Mouse (Mus musculus) heart, embryonic 15.5 days (tissue): Measurements from ENCODE around the gene Rif1. TPM values are rescaled to one million over a fixed set of nuclear protein-coding genes. Genes with fewer than 3 reads are reported as not detected.

ENCODE experiments used
- ATAC-seq: fragments of 200-750 bp; cut with Nextera tagmentation; replicated peaks from 2 replicates; pipeline ENCODE4 v1.8.0; 2017; ENCODE audit warnings: low read depth, moderate TSS enrichment; ENCODE audit not compliant: insufficient number of reproducible peaks, insufficient read depth, low FRiP score
- H3K27ac ChIP-seq: fragments of 300-500 bp; sonication (generic); 2 replicates; pipeline ENCODE4 v1.5.1; 2015; ENCODE audit warnings: mild to moderate bottlenecking, inconsistent platforms
- H3K27me3 ChIP-seq: fragments of 300-500 bp; sonication (generic); 2 replicates; pipeline ENCODE4 v1.6.1; 2015; ENCODE audit warnings: inconsistent platforms
- H3K36me3 ChIP-seq: fragments of 300-500 bp; sonication (generic); 2 replicates; pipeline ENCODE4 v1.6.1; 2015; ENCODE audit warnings: mild to moderate bottlenecking, inconsistent platforms
- H3K4me1 ChIP-seq: fragments of 300-500 bp; sonication (generic); replicated peaks from 2 replicates; pipeline ENCODE4 v1.6.1; 2015; ENCODE audit warnings: inconsistent platforms
- H3K4me2 ChIP-seq: fragments of 300-500 bp; sonication (generic); 2 replicates; pipeline ENCODE4 v1.6.1; 2015; ENCODE audit warnings: inconsistent platforms, mild to moderate bottlenecking, moderate library complexity
- H3K4me3 ChIP-seq: fragments of 300-500 bp; sonication (generic); 2 replicates; pipeline ENCODE4 v1.5.1; 2015; ENCODE audit warnings: mild to moderate bottlenecking, inconsistent platforms
- H3K9ac ChIP-seq: fragments of 300-500 bp; sonication (generic); 2 replicates; pipeline ENCODE4 v1.6.1; 2015; ENCODE audit warnings: mild to moderate bottlenecking, inconsistent platforms
- H3K9me3 ChIP-seq: fragments of 300-500 bp; sonication (generic); replicated peaks from 2 replicates; pipeline ENCODE4 v1.6.1; 2016; ENCODE audit warnings: inconsistent platforms
- WGBS: fragments of 180-500 bp; shearing (Covaris S2); methylation state at CpG from one replicate; pipeline ENCODE4 v1.1.7; 2015; ENCODE audit warnings: mixed read lengths; 5-methylcytosine and 5-hydroxymethylcytosine counted together
- polyA plus RNA-seq: library from polyadenylated mRNA; unstranded; fragments of >200 nt; fragmentation: Nextera tagmentation; extraction: Ambion mirVana; gene quantifications from 2 replicates; pipeline ENCODE4 v1.2.1, GENCODE M21; 2015

The Rif1 gene
- polyA plus RNA-seq, 1 experiment from 2014 or later = 16.3 TPM

DNA sequence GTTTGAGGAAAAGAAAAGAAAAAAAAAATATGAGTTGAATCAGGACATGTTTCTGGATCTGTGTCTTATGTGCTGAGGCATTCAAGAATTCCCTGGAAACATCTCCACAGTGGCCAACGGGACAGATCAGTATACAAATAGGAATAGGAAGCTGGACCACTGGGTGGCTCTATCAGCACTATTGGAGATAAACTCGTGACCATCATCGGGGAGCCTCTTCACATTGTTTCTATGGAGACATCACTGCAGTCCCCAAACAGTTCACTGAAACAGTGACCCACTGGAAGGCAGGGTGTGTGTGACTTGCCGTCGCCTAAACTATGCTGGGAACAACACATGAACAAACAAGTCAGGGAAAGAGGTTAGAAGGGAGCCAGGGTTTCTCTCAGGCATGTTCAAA lies 29.9 kb upstream of the Rif1 start:
- Histone ChIP-seq H3K4me3 (no peak overlapping the region), H3K27me3 (0 out of 2 replicates have a peak, but pooled peaks cover 2% of the 10 kb centered on the region), H3K9ac (no peak overlapping the region), H3K4me2 (no peak overlapping the region), H3K9me3 (no peaks in the 10 kb centered on the region), H3K27ac (no peak overlapping the region), H3K36me3 (no peaks in the 10 kb centered on the region), H3K4me1 (no peaks in the 10 kb centered on the region)
- ATAC-seq = no peak
- 39% methylated on average over 5 of the region's 5 CpGs for WGBS

DNA sequence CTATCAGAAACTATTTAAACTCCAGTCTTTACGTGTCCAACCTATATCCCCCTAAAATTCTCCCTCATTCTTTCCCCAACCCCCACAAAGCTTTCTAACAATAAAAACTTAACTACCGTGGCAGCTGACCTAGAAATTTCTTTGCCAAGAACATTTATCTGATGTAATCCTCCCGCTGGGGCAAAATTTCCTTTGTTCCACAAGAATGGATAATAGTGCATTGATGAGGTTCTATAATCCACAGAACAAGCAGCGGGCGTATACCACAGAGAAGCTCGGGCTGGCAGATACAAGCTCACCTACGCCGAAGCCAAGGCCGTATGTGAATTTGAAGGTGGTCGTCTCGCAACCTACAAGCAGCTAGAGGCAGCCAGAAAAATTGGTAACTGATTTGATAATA lies 29.1 kb upstream of the Rif1 start:
- H3K4me2 ChIP-seq = no peak overlapping the region
- H3K4me1 ChIP-seq = no peaks in the 10 kb centered on the region
- whole genome bisulfite sequencing = 90% methylated on average over 11 of the region's 11 CpGs
- no peaks in the 10 kb centered on the region for H3K36me3 ChIP-seq
- no peak overlapping the region for H3K27ac ChIP-seq
- no peak overlapping the region for H3K4me3 ChIP-seq
- no peaks in the 10 kb centered on the region for H3K9me3 ChIP-seq
- no peak for ATAC-seq
- H3K9ac ChIP-seq = no peak overlapping the region
- 0 out of 2 replicates have a peak, but pooled peaks cover 2% of the 10 kb centered on the region for H3K27me3 ChIP-seq

GRCm38 (mm10) chr2:52046032-52046431 lies 26.6 kb upstream of the Rif1 start:
- Histone ChIP-seq H3K9me3 (no peaks in the 10 kb centered on the region), H3K4me2 (no peak overlapping the region), H3K4me1 (no peaks in the 10 kb centered on the region), H3K27me3 (no peaks in the 10 kb centered on the region), H3K36me3 (no peaks in the 10 kb centered on the region), H3K27ac (no peak overlapping the region), H3K9ac (no peak overlapping the region), H3K4me3 (no peak overlapping the region)
- ATAC-seq = no peak
- 70% methylated on average over 5 of the region's 5 CpGs for WGBS

DNA sequence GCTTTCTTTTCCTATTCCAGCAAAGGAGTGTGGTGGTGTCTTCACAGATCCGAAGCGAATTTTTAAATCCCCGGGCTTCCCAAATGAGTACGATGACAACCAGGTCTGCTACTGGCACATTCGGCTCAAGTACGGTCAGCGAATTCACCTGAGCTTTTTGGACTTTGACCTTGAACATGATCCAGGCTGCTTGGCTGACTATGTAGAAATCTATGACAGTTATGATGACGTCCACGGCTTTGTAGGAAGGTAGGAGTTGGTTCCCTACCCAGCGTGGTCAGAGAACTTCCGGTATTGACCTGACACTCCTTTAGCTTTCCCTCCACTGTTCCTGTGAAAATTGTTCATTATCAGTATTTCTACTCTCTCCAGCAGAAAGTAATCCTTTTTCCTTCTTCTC lies 21.8 kb upstream of the Rif1 start:
- H3K27ac ChIP-seq = no peak overlapping the region
- H3K4me3 ChIP-seq = no peak overlapping the region
- WGBS = 90% methylated on average over 11 of the region's 11 CpGs
- no peaks in the 10 kb centered on the region for H3K36me3 ChIP-seq
- no peak overlapping the region for H3K4me2 ChIP-seq
- H3K9ac ChIP-seq = no peak overlapping the region
- H3K27me3 ChIP-seq = no peaks in the 10 kb centered on the region
- no peak for ATAC-seq
- H3K4me1 ChIP-seq = peaks cover 14% of the 10 kb centered on the region
- no peaks in the 10 kb centered on the region for H3K9me3 ChIP-seq

- no peak for ATAC-seq
- H3K4me2 ChIP-seq = no peak overlapping the region
- WGBS = 86% methylated on average over 4 of the region's 4 CpGs
- no peaks in the 10 kb centered on the region for H3K9me3 ChIP-seq
- H3K27ac ChIP-seq = no peak overlapping the region
- H3K4me1 ChIP-seq = peaks cover 14% of the 10 kb centered on the region
- H3K27me3 ChIP-seq = no peaks in the 10 kb centered on the region
- H3K4me3 ChIP-seq = no peak overlapping the region
- no peaks in the 10 kb centered on the region for H3K36me3 ChIP-seq
- H3K9ac ChIP-seq = no peak overlapping the region
Measured at GRCm38 (mm10) chr2:52052335-52052734, 20.3 kb upstream of the Rif1 start.

- Histone ChIP-seq H3K9me3 (no peaks in the 10 kb centered on the region), H3K36me3 (no peaks in the 10 kb centered on the region), H3K4me1 (peaks cover 14% of the 10 kb centered on the region), H3K27me3 (no peaks in the 10 kb centered on the region), H3K27ac (peak overlapping the region; percentile 72), H3K4me2 (peak overlapping the region; percentile 11; the same call in 1 of the 2 replicates), H3K4me3 (no peak overlapping the region), H3K9ac (no peak overlapping the region)
- ATAC-seq = no peak
- WGBS = 12% methylated on average over 5 of the region's 5 CpGs
Measured at GRCm38 (mm10) chr2:52053502-52053901, 19.1 kb upstream of the Rif1 start.

- Histone ChIP-seq H3K4me2 (no peak overlapping the region), H3K9ac (no peak overlapping the region), H3K27ac (peak overlapping the region; percentile 37; the same call in 1 of the 2 replicates), H3K4me3 (no peak overlapping the region), H3K9me3 (no peaks in the 10 kb centered on the region), H3K36me3 (no peaks in the 10 kb centered on the region), H3K4me1 (peaks cover 14% of the 10 kb centered on the region), H3K27me3 (no peaks in the 10 kb centered on the region)
- WGBS = 25% methylated on average over 4 of the region's 4 CpGs
- ATAC-seq = no peak
Measured at GRCm38 (mm10) chr2:52055616-52056015, 17.0 kb upstream of the Rif1 start.

DNA sequence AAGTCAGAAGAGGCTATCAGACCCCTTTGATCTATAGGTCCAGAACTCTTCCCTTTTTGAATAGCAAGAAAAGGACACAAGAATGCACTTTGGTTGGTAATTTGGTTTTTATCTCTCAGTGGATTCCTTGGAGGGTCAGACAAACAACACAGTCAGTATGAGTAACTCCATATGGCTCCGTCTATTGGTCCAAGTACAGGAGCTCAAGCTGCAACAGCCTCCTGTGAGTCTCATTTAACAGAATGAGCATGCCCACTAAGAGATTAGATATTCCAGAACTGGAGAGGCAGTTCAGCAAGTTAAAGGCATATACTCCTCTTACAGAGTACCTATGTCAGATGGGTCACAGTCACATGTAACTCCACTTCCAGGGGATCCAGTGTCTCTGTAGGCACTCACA lies 15.5 kb upstream of the Rif1 start:
- no peak overlapping the region for H3K27ac ChIP-seq
- no peak for ATAC-seq
- H3K4me1 ChIP-seq = peaks cover 14% of the 10 kb centered on the region
- no peak overlapping the region for H3K4me2 ChIP-seq
- no peaks in the 10 kb centered on the region for H3K36me3 ChIP-seq
- no peak overlapping the region for H3K9ac ChIP-seq
- 53% methylated on average over 1 of the region's 1 CpGs for WGBS
- H3K4me3 ChIP-seq = no peak overlapping the region
- H3K27me3 ChIP-seq = no peaks in the 10 kb centered on the region
- H3K9me3 ChIP-seq = no peaks in the 10 kb centered on the region

GRCm38 (mm10) chr2:52057681-52058080 lies 15.0 kb upstream of the Rif1 start:
- Histone ChIP-seq H3K27ac (no peak overlapping the region), H3K4me1 (peaks cover 14% of the 10 kb centered on the region), H3K9me3 (no peaks in the 10 kb centered on the region), H3K27me3 (no peaks in the 10 kb centered on the region), H3K9ac (no peak overlapping the region), H3K4me3 (no peak overlapping the region), H3K36me3 (no peaks in the 10 kb centered on the region), H3K4me2 (no peak overlapping the region)
- no peak for ATAC-seq

- ATAC-seq = no peak
- no peak overlapping the region for H3K4me2 ChIP-seq
- H3K36me3 ChIP-seq = no peaks in the 10 kb centered on the region
- H3K4me3 ChIP-seq = no peak overlapping the region
- H3K27me3 ChIP-seq = no peaks in the 10 kb centered on the region
- WGBS = 63% methylated on average over 1 of the region's 1 CpGs
- H3K4me1 ChIP-seq = peaks cover 7% of the 10 kb centered on the region
- no peaks in the 10 kb centered on the region for H3K9me3 ChIP-seq
- no peak overlapping the region for H3K27ac ChIP-seq
- H3K9ac ChIP-seq = no peak overlapping the region
Measured at GRCm38 (mm10) chr2:52068641-52069040, 4.0 kb upstream of the Rif1 start.

- Histone ChIP-seq H3K4me3 (no peak overlapping the region), H3K27me3 (no peaks in the 10 kb centered on the region), H3K27ac (no peak overlapping the region), H3K9me3 (no peaks in the 10 kb centered on the region), H3K36me3 (peaks cover 4% of the 10 kb centered on the region; the same call in 1 of the 2 replicates), H3K9ac (no peak overlapping the region), H3K4me1 (peaks cover 10% of the 10 kb centered on the region), H3K4me2 (no peak overlapping the region)
- no peak for ATAC-seq
- WGBS = 82% methylated on average over 5 of the region's 5 CpGs
Measured at GRCm38 (mm10) chr2:52070816-52071215, 1.8 kb upstream of the Rif1 start.

DNA sequence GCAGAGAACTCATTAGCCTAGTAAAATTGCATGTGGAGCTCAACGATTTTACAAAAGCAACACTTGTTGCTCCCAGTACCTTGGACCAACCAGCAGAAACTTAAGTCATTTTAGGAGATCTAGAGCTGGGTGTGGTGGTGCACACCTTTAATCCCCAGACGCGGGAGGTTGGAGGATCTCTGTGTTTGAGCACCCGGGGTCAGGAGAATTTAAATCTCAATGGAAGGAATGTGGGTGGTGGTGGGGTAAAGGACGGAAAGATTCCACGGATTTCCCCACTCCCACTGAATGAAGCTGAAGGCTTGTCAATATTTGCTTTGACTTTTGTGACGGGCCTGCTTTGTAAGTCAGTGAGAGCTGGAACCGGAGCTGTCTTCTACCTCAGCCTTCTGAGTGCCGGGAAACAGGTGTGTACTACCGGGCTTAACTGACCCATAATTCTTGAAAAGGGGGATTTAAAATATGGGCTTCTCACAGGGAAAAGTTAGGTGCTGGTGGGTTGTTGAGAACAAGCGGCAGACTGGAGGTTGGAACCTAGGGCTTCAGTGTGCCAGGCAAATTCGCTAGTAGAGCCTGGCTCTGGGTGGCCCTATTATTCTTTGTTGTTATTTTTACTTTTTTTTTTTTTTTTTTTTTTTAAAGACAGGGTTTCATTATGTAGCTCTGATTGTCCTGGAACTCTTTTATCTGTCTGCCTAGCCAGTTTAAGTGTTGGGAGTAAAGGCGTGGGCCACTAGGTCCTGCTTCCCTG lies 1.2 kb upstream of the Rif1 start:
- Histone ChIP-seq H3K9me3 (no peaks in the 10 kb centered on the region), H3K27me3 (no peaks in the 10 kb centered on the region), H3K4me3 (no peak overlapping the region), H3K36me3 (peaks cover 4% of the 10 kb centered on the region), H3K9ac (no peak overlapping the region), H3K4me1 (peaks cover 10% of the 10 kb centered on the region), H3K27ac (no peak overlapping the region), H3K4me2 (peak overlapping the region; percentile 79; the same call in 1 of the 2 replicates)
- ATAC-seq = no peak
- 70% methylated on average over 13 of the region's 13 CpGs for WGBS
